Mouse (Mus musculus) liver, embryonic 11.5 days (tissue): ENCODE results near the gene Prrx2. TPM values are rescaled to one million over a fixed set of nuclear protein-coding genes. Genes with fewer than 3 reads are reported as not detected.
A peak's percentile ranks its signal among the peaks of the same experiment; 100 is the strongest.

ENCODE experiments used
- ATAC-seq: fragments of 200-750 bp; cut with Nextera tagmentation; replicated peaks from 2 replicates; pipeline ENCODE4 v1.8.0; 2017; ENCODE audit warnings: moderate number of reproducible peaks, mild to moderate bottlenecking, moderate TSS enrichment, moderate library complexity; ENCODE audit not compliant: low FRiP score
- DNase-seq: peaks from one replicate; pipeline ENCODE4 v3.0.0-alpha.2; 2017; ENCODE audit warnings: low spot score
- H3K27ac ChIP-seq: fragments of 300-500 bp; sonication (generic); 2 replicates; pipeline ENCODE4 v1.5.1; 2014; ENCODE audit warnings: mild to moderate bottlenecking, low read depth, low read length, control low read depth
- H3K27me3 ChIP-seq: fragments of 300-500 bp; sonication (generic); replicated peaks from 2 replicates; pipeline ENCODE4 v1.6.1; 2014; ENCODE audit warnings: low read length, mixed read lengths; ENCODE audit not compliant: control insufficient read depth, insufficient read depth
- H3K36me3 ChIP-seq: fragments of 300-500 bp; sonication (generic); 2 replicates; pipeline ENCODE4 v1.6.1; 2014; ENCODE audit warnings: mild to moderate bottlenecking, low read length, moderate library complexity, mixed read lengths; ENCODE audit not compliant: control insufficient read depth, insufficient read depth
- H3K4me1 ChIP-seq: fragments of 300-500 bp; sonication (generic); replicated peaks from 2 replicates; pipeline ENCODE4 v1.6.1; 2014; ENCODE audit warnings: low read length, mixed read lengths; ENCODE audit not compliant: control insufficient read depth, insufficient read depth
- H3K4me2 ChIP-seq: fragments of 300-500 bp; sonication (generic); 2 replicates; pipeline ENCODE4 v1.6.1; 2014; ENCODE audit warnings: mild to moderate bottlenecking, control low read depth, moderate library complexity
- H3K4me3 ChIP-seq: fragments of 300-500 bp; sonication (generic); 2 replicates; pipeline ENCODE4 v1.5.1; 2014; ENCODE audit warnings: low read depth, low read length, control low read depth
- H3K9ac ChIP-seq: fragments of 300-500 bp; sonication (generic); 2 replicates; pipeline ENCODE4 v1.6.1; 2014; ENCODE audit warnings: low read depth, low read length, control low read depth
- H3K9me3 ChIP-seq: fragments of 300-500 bp; sonication (generic); 2 replicates; pipeline ENCODE4 v1.6.1; 2016; ENCODE audit warnings: low read length, inconsistent platforms, mixed read lengths; ENCODE audit not compliant: control insufficient read depth
- WGBS: fragments of 180-500 bp; shearing (Covaris S2); extraction: QIAGEN DNeasy Blood & Tissue Kit; methylation state at CpG from one replicate; pipeline ENCODE4 v1.1.7; 2014; 5-methylcytosine and 5-hydroxymethylcytosine counted together
- polyA plus RNA-seq: library from polyadenylated mRNA; unstranded; fragments of >200 nt; fragmentation: Nextera tagmentation; extraction: Ambion mirVana; gene quantifications from 2 replicates; pipeline ENCODE4 v1.2.1, GENCODE M21; 2014

Gene Prrx2
- polyA plus RNA-seq, 1 experiment from 2014 or later: 9.4 TPM

GRCm38 (mm10) chr2:30829315-30829714, 5.5 kb upstream of the Prrx2 start:
- Histone ChIP-seq H3K4me2 (no peak overlapping the region), H3K9me3 (no peaks in the 10 kb centered on the region), H3K27me3 (no peaks in the 10 kb centered on the region), H3K9ac (no peak overlapping the region), H3K27ac (no peak overlapping the region; the same call in 1 of the 2 replicates), H3K4me1 (peaks cover 17% of the 10 kb centered on the region), H3K4me3 (no peak overlapping the region), H3K36me3 (peaks cover 16% of the 10 kb centered on the region)
- ATAC-seq (no peak), DNase-seq (no peak)
- 37% methylated on average over 5 of the region's 5 CpGs for WGBS

DNA sequence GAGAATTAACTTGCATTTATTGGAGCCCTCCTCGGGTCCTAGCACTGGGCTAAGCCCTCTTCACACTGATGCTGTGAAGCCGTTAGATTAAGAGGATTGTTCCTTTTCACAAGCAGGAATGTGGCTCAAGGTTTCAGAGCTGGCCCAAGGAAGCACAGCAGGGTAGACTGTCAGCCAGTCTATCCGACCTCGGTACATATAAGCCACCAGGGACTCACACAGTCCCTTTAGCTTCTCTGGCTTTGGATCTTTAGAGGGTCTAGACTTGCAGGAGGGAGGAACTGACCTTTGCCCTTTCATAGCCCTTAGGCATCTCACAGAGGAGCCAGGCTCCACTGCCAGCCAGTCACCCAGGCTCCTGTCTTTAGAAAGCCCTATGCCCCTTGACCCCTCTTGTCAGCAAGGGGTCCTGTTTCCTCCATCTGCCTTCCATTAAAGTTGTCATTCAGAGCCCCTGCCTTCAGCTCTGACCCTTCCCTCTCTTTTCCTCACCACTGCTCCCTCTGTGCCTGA, 4.4 kb upstream of the Prrx2 start, which contains the start of gene Asb6:
TSS of gene Asb6 (minus strand) at position 51 of the 513 bp plus-strand sequence.
- no peaks in the 10 kb centered on the region for H3K27me3 ChIP-seq
- H3K27ac ChIP-seq: no peak within 1 kb of the TSS; the same call in 1 of the 2 replicates
- DNase-seq (no peak), ATAC-seq (no peak)
- no peaks in the 10 kb centered on the region for H3K9me3 ChIP-seq
- H3K4me2 ChIP-seq: no peak within 1 kb of the TSS
- no peak within 1 kb of the TSS for H3K9ac ChIP-seq
- WGBS: 43% methylated on average over 4 of the region's 4 CpGs
- peaks cover 17% of the 10 kb centered on the region for H3K4me1 ChIP-seq
- H3K4me3 ChIP-seq: no peak within 1 kb of the TSS
- peaks cover 6% of the 10 kb centered on the region for H3K36me3 ChIP-seq

DNA sequence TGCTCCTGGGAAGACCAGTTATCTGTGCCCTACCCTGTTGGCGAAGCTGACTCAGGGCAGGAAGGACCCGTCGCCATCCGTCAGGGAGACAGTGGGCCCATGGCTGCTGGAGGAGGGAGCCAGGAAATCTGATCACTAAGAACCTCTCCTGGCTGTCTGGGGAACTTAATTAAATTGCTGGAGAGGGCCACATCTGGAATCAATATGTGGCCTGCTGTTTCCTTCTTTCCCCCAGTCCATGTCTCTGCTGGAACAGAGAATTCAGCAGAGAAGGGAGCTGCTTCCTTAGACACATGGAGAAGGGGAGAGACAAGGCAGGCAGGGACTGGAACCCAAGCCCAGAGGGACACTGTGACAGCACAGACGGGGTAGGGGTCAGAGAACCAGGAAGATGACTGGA, 1.1 kb upstream of the Prrx2 start:
- ATAC-seq (no peak), DNase-seq (no peak)
- H3K9me3 ChIP-seq: no peaks in the 10 kb centered on the region
- H3K4me2 ChIP-seq: no peak overlapping the region
- no peaks in the 10 kb centered on the region for H3K27me3 ChIP-seq
- H3K27ac ChIP-seq: no peak overlapping the region
- H3K36me3 ChIP-seq: no peaks in the 10 kb centered on the region
- no peak overlapping the region for H3K4me3 ChIP-seq
- H3K4me1 ChIP-seq: peaks cover 9% of the 10 kb centered on the region
- WGBS: 42% methylated on average over 5 of the region's 5 CpGs
- H3K9ac ChIP-seq: no peak overlapping the region

DNA sequence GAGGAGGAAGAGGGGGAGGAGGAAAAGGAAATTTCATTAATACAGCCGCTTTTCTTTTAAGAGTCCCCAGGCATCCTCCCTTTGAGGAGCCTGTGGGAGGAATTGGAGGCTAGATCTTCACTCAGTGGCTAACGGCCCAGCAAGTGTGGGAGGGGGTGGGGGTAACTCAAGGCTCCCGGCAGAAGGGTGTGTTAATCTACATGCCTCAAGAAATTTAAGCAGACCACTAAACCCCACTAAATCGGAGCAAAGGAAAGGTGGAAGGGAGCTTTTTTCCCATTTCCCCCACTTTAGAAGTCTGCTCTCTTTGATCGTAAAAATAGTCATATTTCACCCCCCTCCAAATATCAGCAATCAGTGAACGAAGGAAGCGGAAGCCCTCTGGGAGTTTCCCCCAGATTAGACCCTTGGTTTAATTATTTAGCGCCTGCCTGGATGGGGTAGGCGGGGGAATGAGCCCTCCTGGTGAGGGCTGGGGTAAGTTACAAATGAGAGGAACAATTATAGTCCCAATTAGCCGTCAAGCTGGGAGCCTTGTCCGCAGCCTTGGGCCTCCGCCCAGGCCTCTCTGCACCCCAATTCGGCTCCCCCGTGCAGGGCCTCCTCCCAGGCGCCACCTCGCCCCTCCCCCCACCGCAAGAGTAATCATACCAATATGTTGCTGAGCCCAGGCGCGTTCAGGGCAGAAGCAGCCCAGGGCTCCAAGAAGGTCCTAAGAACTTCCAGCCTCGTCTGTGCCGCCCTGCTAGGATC, 1.6 kb downstream of the Prrx2 start:
- Histone ChIP-seq H3K27me3 (no peaks in the 10 kb centered on the region), H3K4me1 (peaks cover 6% of the 10 kb centered on the region), H3K27ac (no peak overlapping the region; the same call in 1 of the 2 replicates), H3K9me3 (no peaks in the 10 kb centered on the region), H3K9ac (no peak overlapping the region), H3K4me3 (no peak overlapping the region), H3K36me3 (no peaks in the 10 kb centered on the region), H3K4me2 (peak overlapping the region; percentile 28)
- WGBS: 21% methylated on average over 21 of the region's 21 CpGs
- no peak for DNase-seq
- no peak for ATAC-seq

DNA sequence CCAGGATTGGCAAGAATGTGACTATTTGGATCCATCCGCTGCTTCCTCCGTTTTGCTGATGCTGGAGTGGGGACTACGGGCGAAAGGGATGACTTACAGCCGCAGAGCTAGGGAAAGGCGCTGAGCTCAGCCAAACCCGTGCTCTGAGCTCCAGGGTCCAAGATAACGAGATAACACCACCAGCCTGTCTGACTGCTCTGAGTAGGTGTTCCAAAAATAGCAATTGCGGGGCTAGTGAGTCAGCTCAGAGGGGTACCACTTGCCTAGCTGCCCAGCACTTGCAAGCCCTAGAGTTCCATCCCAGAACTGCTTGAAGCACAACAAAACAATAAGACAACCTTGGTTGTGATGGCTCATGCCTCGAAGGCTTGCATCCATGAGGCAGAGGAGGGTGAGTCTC, 7.8 kb downstream of the Prrx2 start:
- WGBS: 31% methylated on average over 10 of the region's 10 CpGs
- peaks cover 49% of the 10 kb centered on the region for H3K27me3 ChIP-seq
- no peaks in the 10 kb centered on the region for H3K36me3 ChIP-seq
- no peaks in the 10 kb centered on the region for H3K9me3 ChIP-seq
- peaks cover 14% of the 10 kb centered on the region; the same call in 1 of the 2 replicates for H3K4me1 ChIP-seq
- ATAC-seq (no peak), DNase-seq (no peak)
- no peak overlapping the region for H3K27ac ChIP-seq
- H3K9ac ChIP-seq: no peak overlapping the region
- H3K4me3 ChIP-seq: no peak overlapping the region
- no peak overlapping the region; the same call in 1 of the 2 replicates for H3K4me2 ChIP-seq

- peak overlapping the region; percentile 55 for H3K9ac ChIP-seq
- WGBS: 2% methylated on average over 80 of the region's 80 CpGs
- H3K4me1 ChIP-seq: peaks cover 14% of the 10 kb centered on the region; the same call in 1 of the 2 replicates
- H3K36me3 ChIP-seq: no peaks in the 10 kb centered on the region
- no peak for DNase-seq
- H3K4me2 ChIP-seq: peak overlapping the region; percentile 69
- ATAC-seq: no peak
- no peaks in the 10 kb centered on the region for H3K9me3 ChIP-seq
- peaks cover 49% of the 10 kb centered on the region for H3K27me3 ChIP-seq
- peak overlapping the region; percentile 59 for H3K4me3 ChIP-seq
- no peak overlapping the region for H3K27ac ChIP-seq
Observed at GRCm38 (mm10) chr2:30845152-30846070, 10.6 kb downstream of the Prrx2 start.

DNA sequence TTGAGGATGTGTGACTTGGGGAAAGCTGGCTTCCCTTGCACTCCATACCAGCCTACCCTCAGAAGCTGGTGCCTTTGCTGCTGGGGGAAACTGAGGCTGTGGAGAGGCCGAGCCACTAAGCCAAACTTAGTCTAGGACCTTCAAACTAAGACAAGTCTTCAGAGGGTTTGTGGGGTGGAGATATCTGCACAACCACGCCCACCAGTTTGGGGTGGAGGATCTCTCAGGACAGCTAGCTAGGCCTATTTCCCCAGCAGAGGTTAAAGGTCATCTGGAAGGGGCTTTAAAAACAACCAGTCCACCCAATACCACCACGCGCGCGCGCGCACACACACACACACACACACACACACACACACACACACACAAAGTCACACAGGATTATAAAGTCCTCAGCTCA, 11.5 kb downstream of the Prrx2 start:
- no peak overlapping the region for H3K27ac ChIP-seq
- no peaks in the 10 kb centered on the region for H3K9me3 ChIP-seq
- 60% methylated on average over 8 of the region's 8 CpGs for WGBS
- H3K36me3 ChIP-seq: no peaks in the 10 kb centered on the region
- H3K4me1 ChIP-seq: peaks cover 17% of the 10 kb centered on the region; the same call in 1 of the 2 replicates
- no peak overlapping the region for H3K9ac ChIP-seq
- H3K4me2 ChIP-seq: peak overlapping the region; percentile 69
- no peak for DNase-seq
- peaks cover 51% of the 10 kb centered on the region for H3K27me3 ChIP-seq
- peak overlapping the region; percentile 59 for H3K4me3 ChIP-seq
- no peak for ATAC-seq

- WGBS: 26% methylated on average over 6 of the region's 6 CpGs
- Histone ChIP-seq H3K4me1 (peaks cover 17% of the 10 kb centered on the region; the same call in 1 of the 2 replicates), H3K4me3 (peak overlapping the region; percentile 3; the same call in 1 of the 2 replicates), H3K36me3 (no peaks in the 10 kb centered on the region), H3K4me2 (peak overlapping the region; percentile 69; the same call in 1 of the 2 replicates), H3K27me3 (peaks cover 51% of the 10 kb centered on the region), H3K9ac (no peak overlapping the region), H3K27ac (no peak overlapping the region), H3K9me3 (no peaks in the 10 kb centered on the region)
- DNase-seq (no peak), ATAC-seq (no peak)
Observed at GRCm38 (mm10) chr2:30846723-30847122, 12.0 kb downstream of the Prrx2 start.
